Mouse (Mus musculus) olfactory bulb, adult 2 months (tissue): ENCODE data around the gene Mtg1.

Experiments used
- CTCF ChIP-seq: fragments of 200-500 bp; IDR thresholded peaks from 2 replicates; pipeline ENCODE4 v1.5.1; 2012; ENCODE audit warnings: low read depth, mild to moderate bottlenecking, low read length, moderate library complexity; ENCODE audit not compliant: insufficient read depth
- POLR2A ChIP-seq: fragments of 200-500 bp; IDR thresholded peaks from 2 replicates; pipeline ENCODE4 v1.6.1; 2012; ENCODE audit warnings: mild to moderate bottlenecking, low read depth, low read length, moderate library complexity; ENCODE audit not compliant: insufficient read depth

- no peak for TF ChIP-seq CTCF
- TF ChIP-seq POLR2A = no peak
Observed at GRCm38 (mm10) chr7:140192445-140192844, 55.1 kb downstream of the Mtg1 start.
